Mouse (Mus musculus) bone marrow macrophage, adult 2 months (primary cell): Measurements from ENCODE around the gene Eif2ak4. TPM values are rescaled to one million over a fixed set of nuclear protein-coding genes. Genes with fewer than 3 reads are reported as not detected.

Experiments
- H3K27ac ChIP-seq: 2 replicates; pipeline ENCODE4 v1.5.1; 2012; ENCODE audit warnings: low read depth, low read length; ENCODE audit not compliant: insufficient read depth
- H3K4me1 ChIP-seq: 2 replicates; pipeline ENCODE4 v1.6.1; 2012; ENCODE audit warnings: low read length; ENCODE audit not compliant: control insufficient read depth, insufficient read depth
- H3K4me3 ChIP-seq: 2 replicates; pipeline ENCODE4 v1.5.1; 2012; ENCODE audit warnings: mild to moderate bottlenecking, low read length, moderate library complexity; ENCODE audit not compliant: insufficient read depth
- CTCF ChIP-seq: IDR thresholded peaks from 2 replicates; pipeline ENCODE4 v1.5.1; 2012; ENCODE audit warnings: low read depth, mild to moderate bottlenecking, low read length, moderate library complexity
- POLR2A ChIP-seq: IDR thresholded peaks from 2 replicates; pipeline ENCODE4 v1.6.1; 2012; ENCODE audit warnings: mild to moderate bottlenecking, low read depth, low read length, borderline replicate concordance
- polyA plus RNA-seq: library from polyadenylated mRNA; stranded (reverse); fragments of >200 nt; gene quantifications from 2 replicates; pipeline ENCODE4 v1.2.4, GENCODE M21; 2012; ENCODE audit not compliant: missing spikeins, insufficient read depth, insufficient read length

Gene Eif2ak4
- 10.5 and 12.0 TPM in 2 replicates for polyA plus RNA-seq

GRCm38 (mm10) chr2:118388341-118389335, at the start of gene Eif2ak4:
Eif2ak4 (plus strand) TSS chr2:118388618.
- Histone ChIP-seq H3K4me1 (peaks cover 12% of the 10 kb centered on the region), H3K27ac (peak within 1 kb of the TSS; percentile 54), H3K4me3 (peak within 1 kb of the TSS; percentile 86)
- TF ChIP-seq POLR2A (no peak), CTCF (no peak)

- Histone ChIP-seq H3K4me3 (no peak overlapping the region), H3K4me1 (peaks cover 18% of the 10 kb centered on the region), H3K27ac (no peak overlapping the region)
- TF ChIP-seq POLR2A, result no peak
- TF ChIP-seq CTCF, result no peak
Observed at GRCm38 (mm10) chr2:118341295-118341694, 47.1 kb upstream of the Eif2ak4 start.

GRCm38 (mm10) chr2:118343897-118344296, 44.5 kb upstream of the Eif2ak4 start:
- no peak overlapping the region for H3K27ac ChIP-seq
- no peak overlapping the region for H3K4me3 ChIP-seq
- no peak for TF ChIP-seq CTCF
- TF ChIP-seq POLR2A, result no peak
- peaks cover 18% of the 10 kb centered on the region for H3K4me1 ChIP-seq

- peaks cover 18% of the 10 kb centered on the region for H3K4me1 ChIP-seq
- H3K27ac ChIP-seq, result no peak overlapping the region
- H3K4me3 ChIP-seq, result no peak overlapping the region
- no peak for TF ChIP-seq CTCF
- no peak for TF ChIP-seq POLR2A
Observed at GRCm38 (mm10) chr2:118345535-118345934, 42.9 kb upstream of the Eif2ak4 start.

DNA sequence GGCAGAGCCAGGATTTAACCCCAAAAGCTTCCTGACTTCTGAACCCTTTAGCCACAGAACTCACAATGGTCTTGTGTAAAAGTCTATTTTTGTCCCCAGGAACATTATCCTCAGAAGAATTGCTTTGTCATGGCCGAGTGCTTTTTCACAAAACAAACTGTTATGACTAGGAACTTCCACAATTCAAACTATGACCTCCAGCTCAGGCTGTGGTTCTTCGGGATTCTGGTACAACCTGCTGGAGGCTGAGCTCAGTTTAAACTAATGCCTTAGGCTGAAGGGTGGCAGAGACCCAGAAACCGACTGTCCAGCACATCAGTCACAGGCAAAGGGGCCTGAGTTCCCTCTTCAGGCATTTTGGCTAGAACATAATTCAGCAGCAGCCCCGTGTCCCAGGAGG, 34.9 kb upstream of the Eif2ak4 start:
- peak overlapping the region; percentile 9; the same call in 1 of the 2 replicates for H3K4me3 ChIP-seq
- peak overlapping the region; percentile 85 for H3K27ac ChIP-seq
- TF ChIP-seq POLR2A (no peak), CTCF (no peak)
- H3K4me1 ChIP-seq, result peaks cover 28% of the 10 kb centered on the region

- TF ChIP-seq CTCF, result no peak
- TF ChIP-seq POLR2A, result no peak
- Histone ChIP-seq H3K4me3 (no peak overlapping the region), H3K4me1 (peaks cover 28% of the 10 kb centered on the region), H3K27ac (peak overlapping the region; percentile 85)
Observed at GRCm38 (mm10) chr2:118353916-118354403, 34.5 kb upstream of the Eif2ak4 start.

DNA sequence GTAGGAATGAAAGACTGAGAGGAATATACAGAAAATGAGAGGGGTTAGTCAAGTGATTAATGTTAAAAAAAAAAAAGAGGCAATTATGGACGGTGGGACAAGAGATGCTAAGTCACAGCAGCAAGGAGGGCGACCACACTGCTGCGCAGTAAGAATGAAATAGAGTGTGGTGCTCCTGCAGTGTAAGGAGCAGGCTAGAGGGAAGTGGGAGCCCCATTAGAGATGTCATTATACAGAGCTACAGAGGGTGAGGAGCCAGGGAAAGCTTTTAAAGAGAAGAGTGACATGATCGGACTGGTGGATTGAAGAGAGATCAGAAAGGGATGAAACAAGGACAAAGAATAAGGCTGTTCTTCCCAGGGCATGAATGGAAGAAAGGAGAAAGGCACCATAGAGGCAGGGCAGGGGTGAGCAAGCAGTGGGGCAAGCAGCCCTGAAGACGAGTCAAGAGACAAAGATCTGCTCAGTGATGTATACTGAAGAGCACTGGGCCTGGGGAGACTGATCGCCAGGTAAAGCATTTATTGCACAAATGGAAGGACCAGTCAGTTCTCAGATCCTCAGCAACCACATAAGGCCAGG, 33.2 kb upstream of the Eif2ak4 start:
- H3K4me1 ChIP-seq, result peaks cover 28% of the 10 kb centered on the region
- no peak overlapping the region for H3K27ac ChIP-seq
- TF ChIP-seq POLR2A, result no peak

GRCm38 (mm10) chr2:118371841-118372240, 16.6 kb upstream of the Eif2ak4 start:
- no peak for TF ChIP-seq POLR2A
- no peak for TF ChIP-seq CTCF
- Histone ChIP-seq H3K4me3 (no peak overlapping the region), H3K4me1 (peaks cover 21% of the 10 kb centered on the region), H3K27ac (no peak overlapping the region)

More for the DNA sequence above, 33.2 kb upstream of the Eif2ak4 start:
- H3K4me3 ChIP-seq, result no peak overlapping the region

GRCm38 (mm10) chr2:118372561-118372900, 15.9 kb upstream of the Eif2ak4 start:
- no peak overlapping the region for H3K27ac ChIP-seq
- H3K4me1 ChIP-seq, result peaks cover 21% of the 10 kb centered on the region
- TF ChIP-seq CTCF (no peak), POLR2A (no peak)
- peak overlapping the region; percentile 64 for H3K4me3 ChIP-seq

DNA sequence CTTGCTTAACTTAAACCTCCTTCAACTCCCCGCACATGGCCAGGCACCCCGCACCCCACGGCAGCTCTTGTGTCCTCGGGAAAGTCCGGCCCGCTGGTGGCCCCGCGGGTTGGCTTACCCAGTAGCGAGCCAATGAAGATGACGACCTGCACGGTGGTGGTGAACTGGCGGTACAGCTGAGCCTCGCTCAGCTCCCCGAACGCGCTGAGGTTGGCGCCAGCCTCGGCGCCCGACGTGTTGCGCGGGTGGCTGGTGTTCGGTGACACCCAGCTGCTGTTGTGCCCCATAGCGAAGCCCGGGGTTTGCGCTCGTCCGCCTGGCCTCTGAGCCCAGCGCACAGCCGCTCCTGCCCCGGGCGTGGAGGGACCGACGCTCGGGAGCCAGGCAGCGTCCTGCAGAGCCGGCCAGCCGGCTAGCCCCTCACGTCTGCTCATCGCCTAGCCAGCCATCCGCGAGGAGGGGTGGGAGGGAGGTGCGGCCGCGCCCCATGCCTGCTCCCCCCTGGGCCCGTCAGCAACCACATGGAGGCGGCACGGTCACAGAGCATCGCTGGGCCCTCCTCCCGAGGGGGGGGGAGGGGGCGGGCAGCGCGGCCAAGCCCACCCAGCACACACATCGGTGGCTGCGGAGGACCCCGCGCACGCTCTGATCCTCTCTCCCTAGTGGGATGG, 15.4 kb upstream of the Eif2ak4 start, which contains the start of gene Gpr176:
Gpr176 (minus strand) TSS at position 519 of the 671 bp plus-strand sequence.
- no peak for TF ChIP-seq POLR2A
- TF ChIP-seq CTCF, result no peak
- Histone ChIP-seq H3K4me1 (peaks cover 21% of the 10 kb centered on the region), H3K27ac (peak within 1 kb of the TSS; percentile 49), H3K4me3 (peak within 1 kb of the TSS; percentile 64)
